Mouse (Mus musculus): ENCODE measurements around the gene Arfip1. TPM values are rescaled to one million over a fixed set of nuclear protein-coding genes. Genes with fewer than 3 reads are reported as not detected.

The Arfip1 gene
- polyA plus RNA-seq, 1 experiment from 2014 or later = 28.9 TPM

DNA sequence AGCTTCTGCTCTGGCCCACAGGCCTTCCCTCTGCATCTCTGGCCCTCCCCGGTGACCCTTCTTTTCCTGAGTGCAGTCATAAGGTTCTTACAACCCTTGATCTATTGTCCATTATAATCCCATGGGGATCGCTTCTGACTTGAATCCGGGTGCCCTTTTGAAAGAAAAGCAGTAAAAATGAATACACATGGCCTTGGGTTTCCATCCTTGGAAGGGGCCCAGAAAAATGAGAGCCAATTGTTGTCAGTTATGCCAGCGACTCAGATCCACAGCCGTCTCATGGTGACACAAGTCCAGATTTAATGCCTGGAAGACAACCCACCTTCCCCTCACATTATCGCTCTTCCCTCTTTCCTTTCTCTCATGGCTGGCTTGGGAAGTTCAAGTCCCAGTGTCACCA lies 100.3 kb downstream of the Arfip1 start:
- Histone ChIP-seq H3K9ac (no peak overlapping the region), H3K36me3 (no peaks in the 10 kb centered on the region), H3K4me3 (no peak overlapping the region), H3K4me2 (no peak overlapping the region), H3K4me1 (replicated peaks) (peaks cover 40% of the 10 kb centered on the region), H3K27ac (replicated peaks) (no peak overlapping the region), H3K27me3 (peaks cover 31% of the 10 kb centered on the region), H3K9me3 (no peaks in the 10 kb centered on the region)
- no peak for ATAC-seq (ENCODE audit: low read depth)
- 56% methylated on average over 6 of the region's 6 CpGs for WGBS

DNA sequence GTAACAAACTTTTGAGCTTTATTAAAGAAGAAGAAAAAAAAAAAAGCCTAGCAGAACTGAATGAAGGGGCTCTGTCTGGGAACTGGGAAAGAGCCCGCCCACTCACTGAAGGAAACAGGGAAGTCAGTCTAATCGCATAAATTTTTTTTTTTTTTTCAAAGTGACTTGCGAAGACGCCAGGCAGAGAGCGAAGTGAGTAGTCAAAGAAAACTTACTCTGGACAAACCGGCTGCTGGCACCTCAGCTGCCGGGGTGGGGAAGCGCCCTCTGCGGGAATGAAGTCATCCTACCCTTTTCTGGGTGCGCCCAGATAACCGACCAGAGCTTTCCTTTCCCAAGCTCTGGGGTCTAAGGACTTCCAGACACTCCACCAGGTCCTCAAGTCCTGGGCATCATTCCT lies 101.3 kb downstream of the Arfip1 start:
- ATAC-seq (ENCODE audit: low read depth) = no peak
- peaks cover 40% of the 10 kb centered on the region for H3K4me1 ChIP-seq (replicated peaks)
- H3K4me2 ChIP-seq = peak overlapping the region; percentile 97
- 3% methylated on average over 11 of the region's 11 CpGs for WGBS
- no peak overlapping the region; the same call in 1 of the 2 replicates for H3K27ac ChIP-seq (replicated peaks)
- peaks cover 40% of the 10 kb centered on the region for H3K27me3 ChIP-seq
- H3K4me3 ChIP-seq = peak overlapping the region; percentile 70
- H3K36me3 ChIP-seq = no peaks in the 10 kb centered on the region
- H3K9ac ChIP-seq = peak overlapping the region; percentile 84; the same call in 1 of the 2 replicates
- no peaks in the 10 kb centered on the region for H3K9me3 ChIP-seq

DNA sequence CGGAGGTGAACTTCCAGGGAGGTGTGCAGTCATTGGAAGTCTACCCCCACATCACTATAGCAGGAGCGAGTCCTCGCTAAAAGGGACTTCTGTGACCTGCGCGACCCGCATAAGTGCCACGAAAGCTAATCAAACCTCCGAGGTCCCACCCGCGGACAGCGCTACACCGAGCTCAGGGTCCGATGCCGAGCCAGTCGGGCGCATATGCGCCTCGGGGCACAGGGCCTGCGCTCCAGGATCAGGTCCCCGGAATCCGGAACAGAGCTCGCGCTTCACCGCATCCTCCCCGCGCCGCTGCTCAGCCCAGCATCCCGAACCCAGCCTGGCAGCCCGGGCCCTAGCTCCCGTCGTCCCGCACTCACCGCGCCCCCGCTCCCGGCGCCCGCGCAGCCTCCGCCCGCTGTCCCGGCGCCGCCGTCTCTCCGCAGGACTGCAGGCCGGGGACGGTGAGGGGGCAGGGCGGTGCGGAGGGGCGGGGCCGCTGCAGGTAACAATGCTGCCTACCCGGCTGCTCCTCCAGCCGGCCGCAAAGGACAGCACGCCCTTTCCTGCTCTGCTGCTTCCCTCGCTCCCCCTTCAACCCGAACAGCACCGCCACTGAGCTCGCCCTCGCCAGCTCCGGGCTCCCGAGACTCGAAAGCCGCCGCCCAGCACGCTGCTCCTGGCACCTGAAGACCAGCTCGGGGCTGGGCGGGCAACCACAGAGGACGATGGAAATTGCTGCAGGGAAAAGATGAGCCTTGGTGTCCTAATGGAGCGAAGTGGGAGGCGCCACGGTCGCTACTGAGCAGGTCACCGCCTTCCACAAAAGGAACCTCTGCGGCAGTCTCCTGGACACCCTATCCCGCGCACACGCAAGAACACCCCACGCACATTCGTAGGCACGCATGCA lies 102.2 kb downstream of the Arfip1 start, which contains the start of gene Fhdc1:
TSS of gene Fhdc1 (minus strand) at position 424 of the 892 bp plus-strand sequence.
- peaks cover 40% of the 10 kb centered on the region for H3K4me1 ChIP-seq (replicated peaks)
- H3K9ac ChIP-seq = peak within 1 kb of the TSS; percentile 84
- peaks cover 40% of the 10 kb centered on the region for H3K27me3 ChIP-seq
- WGBS = under 1% methylated on average over 75 of the region's 82 CpGs
- no peaks in the 10 kb centered on the region for H3K9me3 ChIP-seq
- H3K4me2 ChIP-seq = peak within 1 kb of the TSS; percentile 97
- H3K36me3 ChIP-seq = no peaks in the 10 kb centered on the region
- H3K4me3 ChIP-seq = peak within 1 kb of the TSS; percentile 70
- ATAC-seq (ENCODE audit: low read depth) = peak; percentile 73
- peak within 1 kb of the TSS; percentile 79 for H3K27ac ChIP-seq (replicated peaks)

DNA sequence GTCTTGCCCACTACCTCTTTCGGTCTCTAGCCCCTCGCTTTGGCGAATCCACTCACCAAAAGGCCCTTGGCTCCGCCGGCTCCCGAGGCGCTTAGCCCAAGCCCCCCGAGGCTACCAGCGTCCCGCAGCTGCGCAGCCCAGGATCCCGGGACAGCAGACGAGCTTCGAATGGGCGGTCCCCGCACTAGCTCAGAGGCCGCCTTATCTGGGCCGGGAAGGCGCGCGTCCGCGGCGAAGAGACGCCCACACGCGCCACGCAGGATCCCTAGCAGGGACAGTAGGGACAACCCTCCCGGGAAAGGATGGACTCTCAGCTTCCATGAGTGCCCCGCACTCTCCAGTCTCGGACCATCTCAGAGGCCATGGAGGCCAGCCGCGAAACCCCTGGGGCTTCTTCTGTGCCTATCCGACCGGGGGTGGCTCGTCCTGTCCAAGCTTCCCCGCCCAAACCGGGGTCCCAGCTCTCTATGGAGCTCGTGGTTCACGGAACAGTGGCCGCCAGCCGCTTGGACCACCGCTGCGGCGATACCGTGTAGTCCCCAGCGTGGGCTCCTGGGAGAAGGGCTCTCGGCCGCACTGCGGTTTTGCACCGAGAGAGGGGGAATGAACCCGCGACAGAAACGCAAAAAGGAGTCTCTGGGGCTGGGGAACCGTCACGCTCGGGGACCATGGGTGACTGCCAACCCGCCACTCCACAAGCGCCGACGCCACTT lies 103.0 kb downstream of the Arfip1 start:
- peak overlapping the region; percentile 84 for H3K9ac ChIP-seq
- peak overlapping the region; percentile 70 for H3K4me3 ChIP-seq
- H3K36me3 ChIP-seq = no peaks in the 10 kb centered on the region
- peaks cover 40% of the 10 kb centered on the region for H3K4me1 ChIP-seq (replicated peaks)
- no peaks in the 10 kb centered on the region for H3K9me3 ChIP-seq
- H3K27ac ChIP-seq (replicated peaks) = peak overlapping the region; percentile 79
- under 1% methylated on average over 61 of the region's 61 CpGs for WGBS
- peaks cover 40% of the 10 kb centered on the region for H3K27me3 ChIP-seq
- peak overlapping the region; percentile 97 for H3K4me2 ChIP-seq
- ATAC-seq (ENCODE audit: low read depth) = peak; percentile 52

DNA sequence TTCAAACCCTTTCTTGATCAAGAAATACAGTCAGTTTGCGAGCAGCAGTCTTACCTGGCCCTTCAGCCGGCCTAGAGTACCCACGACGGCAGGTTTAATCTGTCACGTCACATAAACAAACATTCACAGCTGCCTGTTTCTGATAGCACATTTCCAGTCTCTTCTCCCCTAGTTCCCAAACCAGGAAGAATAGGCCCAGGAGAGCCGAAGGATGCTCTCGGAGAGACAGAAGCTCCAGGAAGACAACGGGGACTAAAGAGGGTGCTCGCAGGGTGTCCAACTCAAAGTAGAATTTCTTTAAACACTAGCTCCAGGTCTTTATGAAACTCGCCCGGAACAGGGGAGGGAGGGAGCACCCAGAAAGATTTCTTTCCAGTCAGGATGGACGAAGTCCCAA lies 103.5 kb downstream of the Arfip1 start:
- H3K27me3 ChIP-seq = peaks cover 40% of the 10 kb centered on the region
- H3K9ac ChIP-seq = peak overlapping the region; percentile 84
- no peak overlapping the region for H3K27ac ChIP-seq (replicated peaks)
- H3K9me3 ChIP-seq = no peaks in the 10 kb centered on the region
- 2% methylated on average over 12 of the region's 12 CpGs for WGBS
- H3K36me3 ChIP-seq = no peaks in the 10 kb centered on the region
- peak overlapping the region; percentile 97 for H3K4me2 ChIP-seq
- H3K4me1 ChIP-seq (replicated peaks) = peaks cover 41% of the 10 kb centered on the region
- ATAC-seq (ENCODE audit: low read depth) = no peak
- H3K4me3 ChIP-seq = peak overlapping the region; percentile 70

DNA sequence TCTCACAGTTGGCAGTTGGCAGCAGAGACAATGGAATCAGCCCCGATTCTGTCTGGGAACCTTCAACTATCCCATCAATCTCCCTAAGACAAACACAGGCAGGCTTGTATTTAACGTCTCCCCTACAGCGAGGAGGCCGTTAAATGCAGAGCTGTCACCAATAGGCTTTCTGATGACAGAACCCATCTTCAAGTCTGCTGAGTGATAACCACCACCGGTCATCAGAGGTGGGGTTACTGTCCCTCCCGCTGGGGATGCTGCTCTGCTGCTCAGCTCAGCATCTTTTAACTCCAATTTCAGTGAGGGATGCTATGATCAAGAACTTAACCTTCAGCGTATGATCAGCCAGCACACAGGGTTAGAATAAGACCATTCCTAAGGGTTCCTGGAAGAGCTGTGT lies 104.2 kb downstream of the Arfip1 start:
- H3K9me3 ChIP-seq = no peaks in the 10 kb centered on the region
- no peak overlapping the region for H3K27ac ChIP-seq (replicated peaks)
- H3K36me3 ChIP-seq = no peaks in the 10 kb centered on the region
- H3K27me3 ChIP-seq = peaks cover 40% of the 10 kb centered on the region
- WGBS = 3% methylated on average over 7 of the region's 7 CpGs
- peaks cover 47% of the 10 kb centered on the region for H3K4me1 ChIP-seq (replicated peaks)
- ATAC-seq (ENCODE audit: low read depth) = no peak
- H3K4me2 ChIP-seq = peak overlapping the region; percentile 97
- H3K4me3 ChIP-seq = peak overlapping the region; percentile 70
- H3K9ac ChIP-seq = peak overlapping the region; percentile 84; the same call in 1 of the 2 replicates

DNA sequence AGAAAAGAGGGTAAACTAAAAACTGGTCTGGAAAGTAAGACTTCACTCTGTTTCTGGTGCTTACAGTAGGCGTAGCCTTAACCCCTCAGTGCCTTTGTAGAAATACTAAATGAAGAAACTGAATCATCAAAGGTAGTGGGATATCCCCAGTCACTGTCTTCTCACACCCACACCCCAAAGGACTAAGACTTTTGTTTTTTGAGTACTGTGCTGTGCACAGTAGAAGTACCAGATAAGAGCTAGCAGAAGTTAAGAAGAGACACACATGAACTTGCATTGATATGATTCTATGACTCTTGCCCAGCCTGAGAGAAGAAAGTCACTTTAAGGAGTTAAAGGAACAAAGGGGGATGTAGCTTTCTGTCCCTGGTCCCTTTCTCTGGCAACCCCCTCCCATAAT lies 104.9 kb downstream of the Arfip1 start:
- H3K9ac ChIP-seq = no peak overlapping the region
- H3K36me3 ChIP-seq = no peaks in the 10 kb centered on the region
- peak overlapping the region; percentile 70 for H3K4me3 ChIP-seq
- ATAC-seq (ENCODE audit: low read depth) = no peak
- peaks cover 53% of the 10 kb centered on the region for H3K4me1 ChIP-seq (replicated peaks)
- peaks cover 39% of the 10 kb centered on the region for H3K27me3 ChIP-seq
- H3K9me3 ChIP-seq = no peaks in the 10 kb centered on the region
- H3K4me2 ChIP-seq = peak overlapping the region; percentile 97
- WGBS = 93% methylated on average over 1 of the region's 1 CpGs
- no peak overlapping the region for H3K27ac ChIP-seq (replicated peaks)

DNA sequence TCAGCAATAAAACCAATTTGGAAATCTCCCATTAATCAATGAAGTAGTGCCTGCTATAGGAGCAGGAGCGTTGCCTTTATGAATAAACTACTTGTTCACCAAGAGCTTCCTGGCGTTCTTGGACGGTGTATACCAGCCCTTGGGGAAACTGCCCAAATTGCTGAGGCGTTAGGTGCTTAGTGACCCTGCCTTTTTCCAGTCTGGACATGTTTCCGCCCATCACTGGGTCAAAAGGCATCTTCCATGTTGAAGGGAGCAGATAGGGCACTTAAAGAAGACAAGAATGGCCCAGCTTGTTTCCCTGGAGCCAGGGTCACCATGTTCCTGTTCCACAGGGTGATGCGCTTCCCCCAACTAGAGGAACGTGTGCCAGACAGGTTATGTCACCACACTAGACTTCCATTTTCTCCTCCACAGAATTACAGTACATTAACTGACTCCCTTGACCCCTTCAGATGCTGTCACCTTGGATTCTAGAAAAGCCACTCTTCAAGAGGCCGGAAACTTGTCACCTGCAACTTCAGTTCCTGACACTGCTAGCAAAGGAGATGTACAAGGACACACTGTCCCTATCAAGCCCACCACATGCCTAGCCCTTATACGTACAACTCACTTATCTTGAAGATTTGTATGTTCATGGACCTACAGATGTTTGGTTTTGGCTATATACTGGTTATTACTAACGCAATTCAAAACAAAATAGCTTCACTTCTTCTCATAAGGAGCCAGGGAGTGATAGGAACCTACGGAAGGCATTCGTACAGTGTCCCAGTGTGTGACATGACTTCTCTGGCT lies 107.2 kb downstream of the Arfip1 start:
- Histone ChIP-seq H3K27ac (replicated peaks) (no peak overlapping the region), H3K9me3 (no peaks in the 10 kb centered on the region), H3K4me1 (replicated peaks) (peaks cover 46% of the 10 kb centered on the region), H3K9ac (no peak overlapping the region), H3K27me3 (peaks cover 30% of the 10 kb centered on the region), H3K36me3 (no peaks in the 10 kb centered on the region), H3K4me3 (no peak overlapping the region), H3K4me2 (no peak overlapping the region)
- ATAC-seq (ENCODE audit: low read depth) = no peak
- 89% methylated on average over 12 of the region's 12 CpGs for WGBS

DNA sequence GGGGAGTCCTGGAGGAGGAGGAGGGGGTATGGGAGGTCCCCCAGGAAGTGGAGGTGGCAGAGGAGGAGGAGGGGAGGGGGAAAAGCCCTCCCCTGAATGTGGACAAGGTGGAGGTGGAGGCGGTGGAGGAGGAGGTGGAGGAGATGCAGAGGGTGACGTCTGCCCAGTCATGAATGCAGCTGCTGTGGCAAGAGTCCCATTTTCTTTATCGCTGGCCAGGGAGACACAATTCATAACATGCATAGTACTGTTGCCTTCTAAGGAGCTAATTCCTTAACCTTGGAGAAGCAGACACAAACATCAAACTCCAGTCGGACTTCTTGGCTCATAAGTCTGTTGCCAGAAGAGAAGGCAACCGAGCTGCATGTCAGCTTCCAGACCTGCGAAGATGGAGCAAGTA lies 108.0 kb downstream of the Arfip1 start:
- Histone ChIP-seq H3K36me3 (peaks cover 4% of the 10 kb centered on the region; the same call in 1 of the 2 replicates), H3K4me1 (replicated peaks) (peaks cover 41% of the 10 kb centered on the region), H3K27ac (replicated peaks) (no peak overlapping the region), H3K4me3 (no peak overlapping the region), H3K27me3 (peaks cover 30% of the 10 kb centered on the region), H3K9me3 (no peaks in the 10 kb centered on the region), H3K9ac (no peak overlapping the region), H3K4me2 (no peak overlapping the region)
- ATAC-seq (ENCODE audit: low read depth) = no peak
- 79% methylated on average over 6 of the region's 6 CpGs for WGBS

DNA sequence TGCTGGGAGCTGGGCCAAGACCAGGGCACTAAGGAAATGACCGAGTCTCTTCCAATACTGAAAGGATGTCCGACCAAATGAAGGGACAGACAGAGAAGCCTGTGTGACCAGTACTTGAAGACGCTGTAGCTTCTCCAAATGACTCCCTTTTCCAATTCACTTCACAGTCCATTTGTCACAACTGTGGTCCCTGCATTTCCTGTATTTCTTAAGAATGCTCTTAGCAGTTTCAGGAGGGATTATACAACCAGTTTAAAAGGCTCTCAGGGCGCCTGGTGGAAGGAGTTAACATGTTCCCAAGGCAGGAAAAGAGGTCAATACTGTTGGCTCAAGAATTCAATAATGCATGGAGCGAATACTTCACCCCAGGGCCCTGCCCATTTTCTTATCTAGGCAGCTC lies 109.5 kb downstream of the Arfip1 start:
- WGBS = 64% methylated on average over 5 of the region's 5 CpGs
- peaks cover 4% of the 10 kb centered on the region; the same call in 1 of the 2 replicates for H3K36me3 ChIP-seq

DNA sequence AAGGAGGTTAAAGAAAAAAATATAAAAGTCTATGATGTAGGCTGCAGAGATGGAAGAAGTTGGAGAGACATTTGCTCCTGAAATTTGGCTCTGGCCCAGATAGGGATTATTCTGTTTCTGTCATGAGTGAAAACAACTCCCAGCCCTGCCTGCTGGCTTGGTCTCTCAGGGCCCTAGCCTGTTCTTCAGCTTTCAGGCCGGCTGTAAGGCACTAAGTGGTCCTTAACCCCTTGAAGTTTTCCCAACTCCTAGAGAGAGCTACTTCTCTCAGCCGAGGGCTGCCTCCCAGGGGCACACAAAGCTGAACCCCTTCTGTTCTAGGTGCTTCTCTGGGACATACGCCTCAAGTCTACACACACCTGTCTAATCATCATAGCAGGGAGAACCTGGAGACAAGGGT lies 109.9 kb downstream of the Arfip1 start:
- no peak overlapping the region for H3K9ac ChIP-seq
- no peak overlapping the region for H3K4me3 ChIP-seq
- WGBS = 61% methylated on average over 3 of the region's 3 CpGs
- no peaks in the 10 kb centered on the region for H3K9me3 ChIP-seq
- H3K4me1 ChIP-seq (replicated peaks) = peaks cover 26% of the 10 kb centered on the region
- peaks cover 13% of the 10 kb centered on the region for H3K27me3 ChIP-seq
- H3K36me3 ChIP-seq = peaks cover 4% of the 10 kb centered on the region; the same call in 1 of the 2 replicates
- H3K27ac ChIP-seq (replicated peaks) = no peak overlapping the region
- ATAC-seq (ENCODE audit: low read depth) = no peak
- H3K4me2 ChIP-seq = no peak overlapping the region

More for the DNA sequence above, 109.5 kb downstream of the Arfip1 start:
- Histone ChIP-seq H3K4me2 (no peak overlapping the region), H3K27me3 (peaks cover 17% of the 10 kb centered on the region), H3K9me3 (no peaks in the 10 kb centered on the region), H3K9ac (no peak overlapping the region), H3K27ac (replicated peaks) (no peak overlapping the region), H3K4me1 (replicated peaks) (peaks cover 27% of the 10 kb centered on the region), H3K4me3 (no peak overlapping the region)
- no peak for ATAC-seq (ENCODE audit: low read depth)

Measured in neural tube, embryonic 13.5 days (tissue).